Mouse (Mus musculus) heart, embryonic 14.5 days (tissue): Measurements from ENCODE around the gene Gng8. TPM values are rescaled to one million over a fixed set of nuclear protein-coding genes. Genes with fewer than 3 reads are reported as not detected.

Source experiments
- ATAC-seq: fragments of 200-750 bp; cut with Nextera tagmentation; 2 replicates; pipeline ENCODE4 v1.8.0; 2017; ENCODE audit warnings: low read depth, moderate TSS enrichment; ENCODE audit not compliant: insufficient number of reproducible peaks, insufficient read depth, low FRiP score
- H3K27ac ChIP-seq, 2 experiments: fragments of 200-500 bp in 1 of 2; fragments of 300-500 bp in 1 of 2; sonication (generic) in 1 of 2; replicated peaks in 1 of 2; 2 replicates each; pipeline ENCODE4 v1.5.1; 2012 to 2014; ENCODE audit warnings: low read depth in 2 of 2, low read length in 2 of 2, control low read depth in 1 of 2, mild to moderate bottlenecking in 1 of 2, mixed read lengths in 1 of 2; ENCODE audit not compliant: control insufficient read depth in 1 of 2, insufficient read depth in 1 of 2
- H3K27me3 ChIP-seq: fragments of 300-500 bp; sonication (generic); 2 replicates; pipeline ENCODE4 v1.6.1; 2014; ENCODE audit warnings: mild to moderate bottlenecking, low read length, control low read depth; ENCODE audit not compliant: control insufficient read depth, insufficient read depth
- H3K36me3 ChIP-seq: fragments of 300-500 bp; sonication (generic); 2 replicates; pipeline ENCODE4 v1.6.1; 2014; ENCODE audit warnings: mild to moderate bottlenecking, control low read depth, low read length, mixed read lengths; ENCODE audit not compliant: control insufficient read depth, insufficient read depth
- H3K4me1 ChIP-seq, 2 experiments: fragments of 200-500 bp in 1 of 2; fragments of 300-500 bp in 1 of 2; sonication (generic) in 1 of 2; 2 replicates each; pipeline ENCODE4 v1.6.1; 2012 to 2014; ENCODE audit warnings: low read length in 2 of 2, control low read depth in 1 of 2, mixed read lengths in 1 of 2; ENCODE audit not compliant: control insufficient read depth in 2 of 2, insufficient read depth in 2 of 2
- H3K4me2 ChIP-seq: fragments of 300-500 bp; sonication (generic); 2 replicates; pipeline ENCODE4 v1.6.1; 2014; ENCODE audit warnings: mild to moderate bottlenecking, low read length
- H3K4me3 ChIP-seq, 2 experiments: fragments of 200-500 bp in 1 of 2; fragments of 300-500 bp in 1 of 2; sonication (generic) in 1 of 2; 2 replicates each; pipeline ENCODE4 v1.5.1; 2012 to 2014; ENCODE audit warnings: low read length in 2 of 2, mild to moderate bottlenecking in 2 of 2, control low read depth in 1 of 2, low read depth in 1 of 2, moderate library complexity in 1 of 2; ENCODE audit not compliant: control insufficient read depth in 1 of 2, insufficient read depth in 1 of 2
- H3K9ac ChIP-seq: fragments of 300-500 bp; sonication (generic); 2 replicates; pipeline ENCODE4 v1.6.1; 2014; ENCODE audit warnings: mild to moderate bottlenecking, low read length
- H3K9me3 ChIP-seq: fragments of 300-500 bp; sonication (generic); 2 replicates; pipeline ENCODE4 v1.6.1; 2016; ENCODE audit warnings: low read length, control low read depth; ENCODE audit not compliant: control insufficient read depth
- WGBS: fragments of 180-500 bp; shearing (Covaris S2); extraction: QIAGEN DNeasy Blood & Tissue Kit; methylation state at CpG from one replicate; pipeline ENCODE4 v1.1.7; 2014; 5-methylcytosine and 5-hydroxymethylcytosine counted together
- polyA plus RNA-seq: library from polyadenylated mRNA; unstranded; fragments of >200 nt; fragmentation: Nextera tagmentation; extraction: Ambion mirVana; gene quantifications from 2 replicates; pipeline ENCODE4 v1.2.1, GENCODE M21; 2014

The Gng8 gene
- polyA plus RNA-seq, 1 experiment from 2014 or later = 6.9 TPM

- Histone ChIP-seq H3K27ac (no peak overlapping the region), H3K9me3 (no peaks in the 10 kb centered on the region), H3K9ac (no peak overlapping the region), H3K36me3 (peaks cover 38% of the 10 kb centered on the region), H3K27me3 (no peaks in the 10 kb centered on the region), H3K4me2 (no peak overlapping the region), H3K4me1 (peaks cover 2 to 3% of the 10 kb centered on the region in 2 experiments; a peak in 2 of 4 replicates), H3K4me3 (no peak overlapping the region)
- no peak for ATAC-seq
- WGBS = 73% methylated on average over 10 of the region's 10 CpGs
These were observed 20.0 kb upstream of the Gng8 start for GRCm38 (mm10) chr7:16871600-16871999.

- Histone ChIP-seq H3K4me3 (no peak overlapping the region), H3K36me3 (peaks cover 37% of the 10 kb centered on the region), H3K4me1 (peaks cover 6 to 10% of the 10 kb centered on the region in 2 experiments; a peak in 3 of 4 replicates), H3K9ac (no peak overlapping the region), H3K27ac (no peak overlapping the region), H3K4me2 (no peak overlapping the region), H3K27me3 (no peaks in the 10 kb centered on the region), H3K9me3 (no peaks in the 10 kb centered on the region)
- ATAC-seq = no peak
- 87% methylated on average over 9 of the region's 9 CpGs for WGBS
These were observed 19.1 kb upstream of the Gng8 start for GRCm38 (mm10) chr7:16872478-16872877.

GRCm38 (mm10) chr7:16873392-16873791 lies 18.2 kb upstream of the Gng8 start:
- no peak for ATAC-seq
- H3K9ac ChIP-seq = no peak overlapping the region
- 96% methylated on average over 4 of the region's 4 CpGs for WGBS

GRCm38 (mm10) chr7:16874190-16874589 lies 17.4 kb upstream of the Gng8 start:
- Histone ChIP-seq H3K4me3 (peak overlapping the region; percentile 23 to 27), H3K27me3 (no peaks in the 10 kb centered on the region), H3K4me1 (peaks cover 6 to 20% of the 10 kb centered on the region in 2 experiments; a peak in 3 of 4 replicates), H3K9me3 (no peaks in the 10 kb centered on the region), H3K27ac (peak overlapping the region; percentile 86 to 89), H3K9ac (peak overlapping the region; percentile 25), H3K36me3 (peaks cover 33% of the 10 kb centered on the region), H3K4me2 (peak overlapping the region; percentile 58)
- 4% methylated on average over 17 of the region's 17 CpGs for WGBS
- ATAC-seq = no peak

More at GRCm38 (mm10) chr7:16873392-16873791, 18.2 kb upstream of the Gng8 start:
- Histone ChIP-seq H3K4me2 (no peak overlapping the region), H3K36me3 (peaks cover 34% of the 10 kb centered on the region), H3K4me1 (peaks cover 6 to 13% of the 10 kb centered on the region in 2 experiments; a peak in 3 of 4 replicates), H3K27me3 (no peaks in the 10 kb centered on the region), H3K27ac (no peak overlapping the region), H3K4me3 (no peak overlapping the region), H3K9me3 (no peaks in the 10 kb centered on the region)

GRCm38 (mm10) chr7:16874756-16875309 lies 16.8 kb upstream of the Gng8 start:
- Histone ChIP-seq H3K4me2 (peak overlapping the region; percentile 84), H3K27me3 (no peaks in the 10 kb centered on the region), H3K9ac (peak overlapping the region; percentile 25), H3K27ac (peak overlapping the region; percentile 89 to 91), H3K9me3 (no peaks in the 10 kb centered on the region), H3K4me3 (peak overlapping the region; percentile 23 to 86; a peak in 3 of 4 replicates), H3K4me1 (peaks cover 8 to 22% of the 10 kb centered on the region in 2 experiments), H3K36me3 (peaks cover 31% of the 10 kb centered on the region)
- under 1% methylated on average over 33 of the region's 33 CpGs for WGBS
- ATAC-seq = peak; percentile 96

- ATAC-seq = no peak
- peaks cover 28% of the 10 kb centered on the region for H3K36me3 ChIP-seq
- H3K4me3 ChIP-seq = peak within 1 kb of the TSS; percentile 86
- H3K9me3 ChIP-seq = no peaks in the 10 kb centered on the region
- peak within 1 kb of the TSS; percentile 84 for H3K4me2 ChIP-seq
- H3K27me3 ChIP-seq = no peaks in the 10 kb centered on the region
- peak within 1 kb of the TSS; percentile 91 to 92 for H3K27ac ChIP-seq
- H3K4me1 ChIP-seq = peaks cover 9 to 24% of the 10 kb centered on the region in 2 experiments
- WGBS = 0% methylated on average over 1 of the region's 1 CpGs
- H3K9ac ChIP-seq = peak within 1 kb of the TSS; percentile 97
These were observed 16.5 kb upstream of the Gng8 start, which contains the start of gene Dact3 for GRCm38 (mm10) chr7:16875310-16875325. Gene Dact3 (plus strand): TSS chr7:16875317.

- Histone ChIP-seq H3K9ac (peak overlapping the region; percentile 97), H3K36me3 (peaks cover 26% of the 10 kb centered on the region), H3K27me3 (no peaks in the 10 kb centered on the region), H3K9me3 (no peaks in the 10 kb centered on the region), H3K4me2 (peak overlapping the region; percentile 84), H3K4me3 (peak overlapping the region; percentile 86), H3K27ac (peak overlapping the region; percentile 91 to 92), H3K4me1 (peaks cover 9 to 26% of the 10 kb centered on the region in 2 experiments)
- under 1% methylated on average over 41 of the region's 42 CpGs for WGBS
- ATAC-seq = no peak
These were observed 16.3 kb upstream of the Gng8 start for GRCm38 (mm10) chr7:16875326-16875725.

GRCm38 (mm10) chr7:16876006-16876405 lies 15.6 kb upstream of the Gng8 start:
- Histone ChIP-seq H3K27ac (peak overlapping the region; percentile 91 to 92), H3K4me2 (peak overlapping the region; percentile 84), H3K36me3 (peaks cover 28% of the 10 kb centered on the region), H3K27me3 (no peaks in the 10 kb centered on the region), H3K9ac (peak overlapping the region; percentile 97), H3K4me3 (peak overlapping the region; percentile 86), H3K4me1 (peaks cover 15 to 33% of the 10 kb centered on the region in 2 experiments), H3K9me3 (no peaks in the 10 kb centered on the region)
- WGBS = 5% methylated on average over 11 of the region's 11 CpGs
- no peak for ATAC-seq
